Mouse (Mus musculus): ENCODE results near the gene Gpatch2. TPM values are rescaled to one million over a fixed set of nuclear protein-coding genes. Genes with fewer than 3 reads are reported as not detected.

Gene Gpatch2
- polyA plus RNA-seq, 1 experiment: 5.5 TPM

- Histone ChIP-seq H3K9me3 (no peaks in the 10 kb centered on the region), H3K4me1 (0 out of 2 replicates have a peak, but pooled peaks cover 6% of the 10 kb centered on the region), H3K36me3 (replicated peaks; ENCODE audit: low read length) (peaks cover 60% of the 10 kb centered on the region), H3K27me3 (replicated peaks) (no peaks in the 10 kb centered on the region), H3K4me3 (replicated peaks) (no peak overlapping the region)
- TF ChIP-seq FLI1 (IDR thresholded peaks at IDR 0.05; ENCODE audit: low read length) (no peak), GATA1 (IDR thresholded peaks at IDR 0.05; ENCODE audit: borderline replicate concordance, low read length) (no peak)
Measured at GRCm38 (mm10) chr1:187240304-187240703, 25.0 kb downstream of the Gpatch2 start.

DNA sequence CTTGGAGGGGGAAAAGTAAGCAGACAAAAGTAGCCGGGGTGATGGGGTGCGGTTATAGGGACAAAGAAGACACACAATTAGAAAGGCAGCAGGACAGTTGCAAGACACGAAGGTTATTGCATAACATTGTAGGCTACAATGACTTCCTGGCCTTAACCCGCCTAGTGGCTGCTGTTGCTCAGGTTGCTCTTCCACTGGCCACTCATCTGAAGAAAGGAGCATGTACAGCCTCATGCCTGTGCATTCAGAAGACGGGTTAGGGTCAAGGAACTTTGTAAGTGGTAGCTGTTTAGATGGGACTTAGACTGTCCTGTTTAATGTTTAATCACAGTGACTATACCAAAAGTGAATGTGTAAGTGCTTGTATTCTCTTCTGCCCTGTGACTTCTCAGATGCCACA, 26.0 kb downstream of the Gpatch2 start:
- TF ChIP-seq GATA1 (IDR thresholded peaks at IDR 0.05; ENCODE audit: borderline replicate concordance, low read length) (no peak), FLI1 (IDR thresholded peaks at IDR 0.05; ENCODE audit: low read length) (no peak)
- Histone ChIP-seq H3K36me3 (replicated peaks; ENCODE audit: low read length) (peaks cover 57% of the 10 kb centered on the region), H3K9me3 (no peaks in the 10 kb centered on the region), H3K4me1 (0 out of 2 replicates have a peak, but pooled peaks cover 6% of the 10 kb centered on the region), H3K4me3 (replicated peaks) (no peak overlapping the region), H3K27me3 (replicated peaks) (no peaks in the 10 kb centered on the region)

DNA sequence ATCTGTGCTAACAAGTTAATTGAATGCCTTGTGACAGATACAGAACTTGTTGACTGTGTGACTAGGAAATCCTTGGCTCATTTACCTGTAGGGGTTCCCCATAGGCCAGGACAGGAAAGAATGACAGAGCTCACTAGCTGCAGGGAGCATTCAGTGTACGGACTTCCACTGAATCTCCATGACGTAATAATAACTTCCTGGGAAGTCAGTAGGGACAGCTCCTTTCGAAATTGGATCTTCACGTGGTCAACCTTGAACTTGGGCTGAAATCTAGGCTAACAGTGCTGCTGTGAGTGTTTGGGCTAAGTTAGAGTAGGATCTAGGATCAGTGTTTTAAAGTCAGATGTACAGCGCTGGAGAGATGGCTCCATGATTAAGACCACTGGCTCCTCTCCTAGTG, 29.4 kb downstream of the Gpatch2 start:
- Histone ChIP-seq H3K4me3 (replicated peaks) (no peak overlapping the region), H3K36me3 (replicated peaks; ENCODE audit: low read length) (peaks cover 39% of the 10 kb centered on the region), H3K9me3 (no peaks in the 10 kb centered on the region), H3K4me1 (0 out of 2 replicates have a peak, but pooled peaks cover 3% of the 10 kb centered on the region), H3K27me3 (replicated peaks) (no peaks in the 10 kb centered on the region)
- no peak for TF ChIP-seq FLI1 (IDR thresholded peaks at IDR 0.05; ENCODE audit: low read length)
- no peak for TF ChIP-seq GATA1 (IDR thresholded peaks at IDR 0.05; ENCODE audit: borderline replicate concordance, low read length)

DNA sequence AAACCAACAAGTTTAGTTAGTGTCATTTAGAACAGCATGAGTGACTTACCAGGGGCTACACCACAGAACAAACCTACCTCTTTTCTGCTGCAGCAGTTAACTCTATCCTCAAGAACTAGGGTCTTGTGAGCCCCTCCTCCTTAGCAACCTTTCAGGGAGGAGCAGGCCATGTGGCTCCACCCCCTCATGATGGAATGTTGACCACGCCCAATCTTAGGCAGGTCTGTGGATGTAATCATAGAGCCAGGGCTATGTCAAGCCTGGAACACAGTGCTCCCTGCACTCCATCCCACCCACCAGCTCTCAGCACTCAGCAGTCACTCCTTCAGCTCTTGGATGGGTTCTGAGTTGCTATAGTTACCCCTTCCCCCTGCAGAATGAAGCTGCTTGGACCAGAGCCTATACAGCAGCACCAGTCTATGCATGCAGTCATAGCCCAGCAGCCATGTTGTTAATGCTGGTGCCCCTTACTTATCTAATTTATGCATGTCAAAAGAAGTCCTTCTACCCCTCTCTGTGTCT, 35.5 kb downstream of the Gpatch2 start:
- Histone ChIP-seq H3K4me3 (replicated peaks) (no peak overlapping the region), H3K9me3 (no peaks in the 10 kb centered on the region), H3K27me3 (replicated peaks) (no peaks in the 10 kb centered on the region), H3K36me3 (replicated peaks; ENCODE audit: low read length) (peaks cover 22% of the 10 kb centered on the region), H3K4me1 (peaks cover 3% of the 10 kb centered on the region; the same call in 1 of the 2 replicates)
- TF ChIP-seq GATA1 (IDR thresholded peaks at IDR 0.05; ENCODE audit: borderline replicate concordance, low read length): no peak
- TF ChIP-seq FLI1 (IDR thresholded peaks at IDR 0.05; ENCODE audit: low read length): no peak

DNA sequence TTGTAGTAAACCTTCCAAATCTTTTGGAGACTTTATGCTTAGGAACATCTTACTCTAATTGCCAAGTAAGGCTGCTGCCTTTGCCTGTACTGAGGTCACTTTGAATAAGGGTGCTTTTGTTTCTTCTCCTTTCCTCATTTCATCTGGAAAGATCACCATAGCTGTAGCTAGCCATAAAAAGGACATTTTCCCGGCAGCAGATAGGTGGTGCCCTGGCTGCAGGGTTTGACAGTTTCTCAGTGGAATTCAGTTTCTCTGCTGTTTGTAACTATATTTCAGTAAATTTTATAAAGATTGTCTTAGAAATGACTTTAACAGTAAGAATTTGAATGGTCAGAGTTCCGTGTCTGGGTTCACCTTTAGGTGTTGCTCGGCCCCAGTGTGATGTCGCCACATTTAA, 43.4 kb downstream of the Gpatch2 start:
- H3K27me3 ChIP-seq (replicated peaks): no peaks in the 10 kb centered on the region
- no peak for TF ChIP-seq FLI1 (IDR thresholded peaks at IDR 0.05; ENCODE audit: low read length)
- TF ChIP-seq GATA1 (IDR thresholded peaks at IDR 0.05; ENCODE audit: borderline replicate concordance, low read length): no peak
- H3K4me3 ChIP-seq (replicated peaks): no peak overlapping the region
- no peaks in the 10 kb centered on the region for H3K9me3 ChIP-seq
- no peaks in the 10 kb centered on the region for H3K4me1 ChIP-seq
- H3K36me3 ChIP-seq (replicated peaks; ENCODE audit: low read length): no peaks in the 10 kb centered on the region

DNA sequence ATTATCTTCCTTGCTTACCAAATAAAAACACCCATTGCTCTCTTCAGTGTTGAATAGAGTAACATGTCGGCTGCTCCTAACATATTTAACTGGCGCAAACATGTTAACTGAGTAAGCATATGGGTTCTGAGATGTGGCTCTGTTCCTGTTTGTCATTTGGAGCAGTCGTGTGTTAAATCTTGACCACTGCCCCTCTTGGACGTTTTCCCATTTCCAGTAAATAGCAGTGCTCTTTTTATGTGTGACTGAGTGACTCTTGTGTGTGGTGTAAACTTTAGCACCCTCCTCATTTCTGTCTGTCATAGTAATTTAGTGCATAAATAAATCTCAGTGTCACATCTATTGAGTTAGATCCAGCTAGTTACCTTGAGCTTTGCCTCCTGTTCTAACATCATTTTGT, 52.3 kb downstream of the Gpatch2 start:
- Histone ChIP-seq H3K4me3 (replicated peaks) (no peak overlapping the region), H3K27me3 (replicated peaks) (no peaks in the 10 kb centered on the region), H3K36me3 (replicated peaks; ENCODE audit: low read length) (peaks cover 4% of the 10 kb centered on the region), H3K9me3 (no peaks in the 10 kb centered on the region), H3K4me1 (peaks cover 4% of the 10 kb centered on the region)
- no peak for TF ChIP-seq FLI1 (IDR thresholded peaks at IDR 0.05; ENCODE audit: low read length)
- no peak for TF ChIP-seq GATA1 (IDR thresholded peaks at IDR 0.05; ENCODE audit: borderline replicate concordance, low read length)

- TF ChIP-seq FLI1 (IDR thresholded peaks at IDR 0.05; ENCODE audit: low read length) (no peak), GATA1 (IDR thresholded peaks at IDR 0.05; ENCODE audit: borderline replicate concordance, low read length) (no peak)
- Histone ChIP-seq H3K36me3 (replicated peaks; ENCODE audit: low read length) (peaks cover 4% of the 10 kb centered on the region), H3K4me3 (replicated peaks) (no peak overlapping the region), H3K27me3 (replicated peaks) (no peaks in the 10 kb centered on the region), H3K9me3 (no peaks in the 10 kb centered on the region), H3K4me1 (peaks cover 17% of the 10 kb centered on the region)
Measured at GRCm38 (mm10) chr1:187270318-187271247, 55.3 kb downstream of the Gpatch2 start.

DNA sequence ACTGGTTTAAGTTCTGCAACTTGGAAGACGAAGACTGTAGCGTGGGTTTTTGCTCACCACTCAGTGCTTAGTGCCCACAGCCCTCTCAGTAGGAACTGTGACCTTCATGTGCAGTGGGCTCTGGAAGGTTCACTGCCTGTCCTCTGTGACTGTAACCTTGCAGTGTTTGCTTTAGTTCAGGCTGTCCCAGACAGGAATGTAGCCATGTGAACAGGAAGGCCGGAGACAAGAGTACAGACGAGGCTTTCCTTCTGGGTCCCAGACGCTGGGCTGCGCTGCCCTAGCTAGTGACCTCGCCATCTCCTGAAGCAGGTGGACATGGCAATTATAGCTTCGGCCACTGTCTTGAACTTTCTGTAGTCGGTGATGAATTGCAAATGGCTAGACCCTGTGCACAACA, 62.0 kb downstream of the Gpatch2 start:
- H3K36me3 ChIP-seq (replicated peaks; ENCODE audit: low read length): no peaks in the 10 kb centered on the region
- H3K27me3 ChIP-seq (replicated peaks): no peaks in the 10 kb centered on the region
- peaks cover 17% of the 10 kb centered on the region for H3K4me1 ChIP-seq
- H3K9me3 ChIP-seq: no peaks in the 10 kb centered on the region
- TF ChIP-seq FLI1 (IDR thresholded peaks at IDR 0.05; ENCODE audit: low read length): no peak
- TF ChIP-seq GATA1 (IDR thresholded peaks at IDR 0.05; ENCODE audit: borderline replicate concordance, low read length): no peak
- H3K4me3 ChIP-seq (replicated peaks): no peak overlapping the region

DNA sequence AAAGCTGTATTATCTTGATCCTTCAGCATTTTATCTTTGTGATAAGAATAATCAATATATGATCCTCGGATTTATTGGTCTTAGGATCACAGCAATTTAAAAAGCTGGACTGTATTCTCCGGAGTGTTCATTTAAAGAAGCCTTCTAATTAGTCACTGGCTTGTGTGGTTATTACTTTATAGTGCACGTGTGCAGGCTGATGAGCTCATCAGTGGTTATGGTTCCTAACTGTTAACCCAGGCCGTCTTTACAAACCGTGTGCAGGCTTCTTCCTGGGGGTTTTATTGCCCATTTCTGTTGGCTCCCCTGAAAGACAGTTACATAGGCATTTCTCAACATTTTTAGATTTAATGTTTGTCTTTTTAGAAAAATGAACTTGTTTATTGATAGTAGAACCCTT, 63.2 kb downstream of the Gpatch2 start:
- Histone ChIP-seq H3K4me1 (peaks cover 21% of the 10 kb centered on the region), H3K9me3 (no peaks in the 10 kb centered on the region), H3K27me3 (replicated peaks) (no peaks in the 10 kb centered on the region), H3K36me3 (replicated peaks; ENCODE audit: low read length) (no peaks in the 10 kb centered on the region), H3K4me3 (replicated peaks) (no peak overlapping the region)
- no peak for TF ChIP-seq GATA1 (IDR thresholded peaks at IDR 0.05; ENCODE audit: borderline replicate concordance, low read length)
- TF ChIP-seq FLI1 (IDR thresholded peaks at IDR 0.05; ENCODE audit: low read length): no peak

DNA sequence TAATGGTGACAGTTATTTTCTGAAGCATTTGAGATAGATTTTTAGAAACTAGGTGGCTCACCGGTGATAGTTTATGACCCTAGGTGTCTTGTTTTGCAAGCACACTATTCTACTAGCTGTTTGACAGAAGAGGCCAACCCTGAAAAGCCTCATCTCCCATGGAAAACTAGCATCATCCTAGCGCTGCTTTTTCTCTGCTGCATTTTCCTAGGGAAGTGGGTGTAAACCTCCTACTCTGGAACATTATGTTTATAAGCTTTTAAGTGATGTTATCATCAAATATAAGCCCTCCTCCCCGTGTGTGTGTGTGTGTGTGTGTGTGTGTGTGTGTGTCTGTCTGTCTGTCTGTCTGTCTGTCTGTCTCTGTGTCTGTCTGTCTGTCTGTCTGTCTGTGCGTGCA, 64.5 kb downstream of the Gpatch2 start:
- H3K4me1 ChIP-seq: peaks cover 21% of the 10 kb centered on the region
- H3K27me3 ChIP-seq (replicated peaks): no peaks in the 10 kb centered on the region
- H3K9me3 ChIP-seq: no peaks in the 10 kb centered on the region
- H3K4me3 ChIP-seq (replicated peaks): no peak overlapping the region
- TF ChIP-seq FLI1 (IDR thresholded peaks at IDR 0.05; ENCODE audit: low read length): no peak
- H3K36me3 ChIP-seq (replicated peaks; ENCODE audit: low read length): no peaks in the 10 kb centered on the region
